Mouse (Mus musculus) myocyte (in vitro differentiated cells): ENCODE measurements around the gene Rps6kb1. TPM values are rescaled to one million over a fixed set of nuclear protein-coding genes. Genes with fewer than 3 reads are reported as not detected.

Experiments
- H3K27me3 ChIP-seq: one replicate; pipeline ENCODE4 v1.6.1; 2011; ENCODE audit not compliant: control insufficient read depth, insufficient read depth, insufficient read length
- H3K36me3 ChIP-seq: one replicate; pipeline ENCODE4 v1.6.1; 2011; ENCODE audit not compliant: control insufficient read depth, insufficient read depth
- H3K4me2 ChIP-seq: one replicate; pipeline ENCODE4 v1.6.1; 2011; ENCODE audit warnings: low read depth, control low read depth
- H3K4me3 ChIP-seq: one replicate; pipeline ENCODE4 v1.5.1; 2011; ENCODE audit warnings: mild to moderate bottlenecking, control low read depth, moderate library complexity
- H3K79me2 ChIP-seq: one replicate; pipeline ENCODE4 v1.6.1; 2011; ENCODE audit not compliant: control insufficient read depth, insufficient read depth
- H3ac ChIP-seq: one replicate; pipeline ENCODE4 v1.6.1; 2011; ENCODE audit not compliant: control insufficient read depth, insufficient read length
- CEBPB ChIP-seq: IDR thresholded peaks from 2 replicates; pipeline ENCODE4 v1.6.1; 2011; ENCODE audit warnings: mild to moderate bottlenecking, moderate library complexity; ENCODE audit not compliant: poor library complexity, insufficient read depth, severe bottlenecking
- E2F4 ChIP-seq: IDR thresholded peaks from one replicate; pipeline ENCODE4 v1.6.1; 2011; ENCODE audit warnings: mild to moderate bottlenecking, control low read depth, moderate library complexity; ENCODE audit not compliant: insufficient read depth
- MAX ChIP-seq: IDR thresholded peaks from one replicate; pipeline ENCODE4 v1.6.1; 2011; ENCODE audit warnings: low read depth, mild to moderate bottlenecking, control low read depth
- MYOD1 ChIP-seq, 3 experiments: IDR thresholded peaks; one replicate each; pipeline ENCODE4 v1.6.1; 2011; ENCODE audit warnings: control low read depth in 2 of 3, low read depth in 2 of 3, mild to moderate bottlenecking in 2 of 3, moderate library complexity in 1 of 3; ENCODE audit not compliant: insufficient read length in 2 of 3, control insufficient read depth in 1 of 3
- MYOG ChIP-seq, 3 experiments: IDR thresholded peaks; one replicate each; pipeline ENCODE4 v1.6.1; 2011; ENCODE audit warnings: control low read depth in 2 of 3, low read depth in 2 of 3, mild to moderate bottlenecking in 2 of 3; ENCODE audit not compliant: insufficient read length in 2 of 3, control insufficient read depth in 1 of 3, insufficient read depth in 1 of 3
- POLR2A ChIP-seq: IDR thresholded peaks from one replicate; pipeline ENCODE4 v1.6.1; 2011; ENCODE audit warnings: low read depth, mild to moderate bottlenecking, control low read depth, moderate library complexity; ENCODE audit not compliant: insufficient read length
- POLR2AphosphoS2 ChIP-seq: IDR thresholded peaks from one replicate; pipeline ENCODE4 v1.6.1; 2011; ENCODE audit warnings: low read depth, control low read depth; ENCODE audit not compliant: insufficient read length
- REST ChIP-seq: IDR thresholded peaks from one replicate; pipeline ENCODE4 v1.6.1; 2011; ENCODE audit warnings: mild to moderate bottlenecking, control low read depth, moderate library complexity; ENCODE audit not compliant: insufficient read depth, insufficient read length
- SRF ChIP-seq: IDR thresholded peaks from one replicate; pipeline ENCODE4 v1.6.1; 2011; ENCODE audit warnings: low read depth; ENCODE audit not compliant: control insufficient read depth, insufficient read length
- TCF12 ChIP-seq: IDR thresholded peaks from one replicate; pipeline ENCODE4 v1.6.1; 2011; ENCODE audit warnings: mild to moderate bottlenecking, control low read depth; ENCODE audit not compliant: poor library complexity, insufficient read depth, severe bottlenecking
- TCF3 ChIP-seq: IDR thresholded peaks from one replicate; pipeline ENCODE4 v1.6.1; 2011; ENCODE audit warnings: low read depth, control low read depth; ENCODE audit not compliant: insufficient read length
- USF1 ChIP-seq: IDR thresholded peaks from one replicate; pipeline ENCODE4 v1.6.1; 2011; ENCODE audit warnings: low read depth, mild to moderate bottlenecking, control low read depth, moderate library complexity
- polyA plus RNA-seq: library from polyadenylated mRNA; unstranded; fragments of >200 nt; fragmentation: generic; extraction: Trizol; gene quantifications from one replicate; pipeline ENCODE4 v1.2.1, GENCODE M21; 2012; ENCODE audit warnings: missing spikeins

Rps6kb1 gene
- polyA plus RNA-seq, 1 experiment: 13.0 TPM

DNA sequence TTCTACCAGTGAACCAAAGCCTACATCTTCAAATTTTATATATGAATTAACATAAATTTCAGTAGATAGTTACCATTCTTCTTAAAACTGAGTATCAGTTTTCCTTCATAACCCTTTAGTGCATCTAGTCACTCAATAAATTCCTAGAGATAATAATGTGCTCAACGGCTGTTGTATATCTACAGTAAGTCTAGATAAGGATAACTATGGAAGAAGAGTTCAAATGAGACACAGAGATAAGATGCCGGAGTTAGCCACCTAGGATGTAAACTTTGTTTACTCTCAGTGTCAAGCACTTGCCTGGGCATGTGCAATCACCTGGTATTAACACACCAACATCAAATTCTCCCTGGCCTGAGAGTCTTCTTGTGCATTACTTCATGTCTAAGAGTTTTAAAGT is 37.3 kb downstream of the Rps6kb1 start:
- TF ChIP-seq TCF3 (no peak), POLR2A (no peak), POLR2AphosphoS2 (no peak), TCF12 (no peak), REST (no peak), E2F4 (no peak), USF1 (no peak), MYOG (IDR thresholded peaks at IDR 0.05; ENCODE audit: control insufficient read depth in 1 of 3, insufficient read depth in 1 of 3, insufficient read length in 2 of 3, low read depth in 2 of 3) (no peak), CEBPB (no peak), MAX (no peak), SRF (no peak), MYOD1 (IDR thresholded peaks at IDR 0.05; ENCODE audit: control insufficient read depth in 1 of 3, insufficient read length in 2 of 3, low read depth in 2 of 3) (no peak)
- Histone ChIP-seq H3ac (no peak overlapping the region), H3K4me3 (no peak overlapping the region)

GRCm38 (mm10) chr11:86503121-86503520 is 41.5 kb downstream of the Rps6kb1 start:
- TF ChIP-seq TCF12 (no peak), MYOG (IDR thresholded peaks at IDR 0.05; ENCODE audit: control insufficient read depth in 1 of 3, insufficient read depth in 1 of 3, insufficient read length in 2 of 3, low read depth in 2 of 3) (no peak), USF1 (no peak), MAX (no peak), POLR2AphosphoS2 (no peak), TCF3 (no peak), SRF (no peak), POLR2A (no peak), MYOD1 (IDR thresholded peaks at IDR 0.05; ENCODE audit: control insufficient read depth in 1 of 3, insufficient read length in 2 of 3, low read depth in 2 of 3) (no peak), CEBPB (no peak), REST (no peak), E2F4 (no peak)
- Histone ChIP-seq H3ac (no peak overlapping the region), H3K36me3 (peaks cover 51% of the 10 kb centered on the region), H3K4me3 (no peak overlapping the region), H3K4me2 (no peak overlapping the region), H3K27me3 (no peaks in the 10 kb centered on the region), H3K79me2 (no peaks in the 10 kb centered on the region)

More for the DNA sequence above, 37.3 kb downstream of the Rps6kb1 start:
- Histone ChIP-seq H3K79me2 (no peaks in the 10 kb centered on the region), H3K4me2 (no peak overlapping the region), H3K36me3 (peaks cover 72% of the 10 kb centered on the region), H3K27me3 (no peaks in the 10 kb centered on the region)

DNA sequence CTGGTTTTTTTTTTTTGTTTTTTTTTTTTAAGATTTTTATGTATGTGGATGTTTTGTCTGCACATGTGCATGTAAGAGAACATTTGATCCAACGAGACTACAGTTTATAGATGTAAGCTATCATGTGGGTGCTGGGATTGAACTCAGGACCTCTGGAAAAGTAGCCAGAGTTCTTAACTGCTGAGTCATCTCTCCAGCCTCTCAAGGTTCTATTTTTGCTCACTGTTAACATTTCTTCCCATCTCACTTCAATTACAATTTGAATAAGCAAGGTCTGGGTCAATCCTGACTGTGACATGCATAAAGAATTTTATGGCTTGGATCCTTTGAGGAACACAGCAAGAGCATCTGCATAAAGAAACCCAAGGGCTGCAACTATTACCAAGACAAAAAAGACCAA is 43.8 kb downstream of the Rps6kb1 start:
- Histone ChIP-seq H3K4me3 (no peak overlapping the region), H3ac (no peak overlapping the region), H3K4me2 (no peak overlapping the region), H3K36me3 (peaks cover 35% of the 10 kb centered on the region), H3K79me2 (no peaks in the 10 kb centered on the region), H3K27me3 (no peaks in the 10 kb centered on the region)
- no peak for TF ChIP-seq USF1
- no peak for TF ChIP-seq POLR2AphosphoS2
- TF ChIP-seq REST: no peak
- TF ChIP-seq E2F4: no peak
- no peak for TF ChIP-seq TCF3
- no peak for TF ChIP-seq MYOG (IDR thresholded peaks at IDR 0.05; ENCODE audit: control insufficient read depth in 1 of 3, insufficient read depth in 1 of 3, insufficient read length in 2 of 3, low read depth in 2 of 3)
- no peak for TF ChIP-seq CEBPB
- TF ChIP-seq MYOD1 (IDR thresholded peaks at IDR 0.05; ENCODE audit: control insufficient read depth in 1 of 3, insufficient read length in 2 of 3, low read depth in 2 of 3): no peak
- TF ChIP-seq TCF12: no peak
- TF ChIP-seq SRF: no peak
- no peak for TF ChIP-seq POLR2A
- TF ChIP-seq MAX: no peak

DNA sequence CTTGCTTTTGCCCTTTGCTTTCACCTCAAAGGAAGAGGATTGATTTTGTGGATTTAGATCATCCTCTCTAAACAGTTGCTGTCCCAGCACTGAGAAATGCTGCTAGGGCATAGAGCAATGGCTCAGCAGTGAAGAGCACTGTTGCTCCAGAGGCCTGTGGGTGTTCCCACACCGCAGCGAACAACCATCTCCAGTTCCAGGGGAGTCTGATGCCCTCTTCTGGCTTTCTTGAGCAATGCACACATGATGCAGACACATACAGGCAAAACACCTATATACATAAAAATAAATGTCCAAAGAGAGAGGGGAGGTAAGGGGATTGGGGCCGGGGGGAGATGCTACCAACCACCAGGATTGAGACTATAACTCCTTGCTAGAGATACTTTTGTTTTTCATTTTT is 46.7 kb downstream of the Rps6kb1 start:
- Histone ChIP-seq H3K79me2 (no peaks in the 10 kb centered on the region), H3K4me2 (no peak overlapping the region), H3K4me3 (no peak overlapping the region), H3K27me3 (no peaks in the 10 kb centered on the region), H3K36me3 (peaks cover 19% of the 10 kb centered on the region), H3ac (no peak overlapping the region)
- peak; percentile 16 for TF ChIP-seq POLR2AphosphoS2
- TF ChIP-seq SRF: no peak

GRCm38 (mm10) chr11:86497356-86497755 is 47.2 kb downstream of the Rps6kb1 start:
- H3K4me3 ChIP-seq: no peak overlapping the region
- H3K4me2 ChIP-seq: no peak overlapping the region
- H3K36me3 ChIP-seq: peaks cover 15% of the 10 kb centered on the region
- H3K79me2 ChIP-seq: no peaks in the 10 kb centered on the region
- H3ac ChIP-seq: no peak overlapping the region
- no peak for TF ChIP-seq MYOD1 (IDR thresholded peaks at IDR 0.05; ENCODE audit: control insufficient read depth in 1 of 3, insufficient read length in 2 of 3, low read depth in 2 of 3)
- TF ChIP-seq E2F4: no peak
- TF ChIP-seq POLR2AphosphoS2: no peak
- TF ChIP-seq TCF12: no peak
- TF ChIP-seq USF1: no peak
- no peak for TF ChIP-seq CEBPB
- no peak for TF ChIP-seq REST
- no peak for TF ChIP-seq MAX
- TF ChIP-seq MYOG (IDR thresholded peaks at IDR 0.05; ENCODE audit: control insufficient read depth in 1 of 3, insufficient read depth in 1 of 3, insufficient read length in 2 of 3, low read depth in 2 of 3): no peak
- no peak for TF ChIP-seq SRF
- no peak for TF ChIP-seq TCF3
- no peak for TF ChIP-seq POLR2A
- H3K27me3 ChIP-seq: no peaks in the 10 kb centered on the region
